Mouse (Mus musculus) MN1 (cell line): ENCODE data around the gene Sh3bp4.

Experiments used
- DNase-seq: peaks from one replicate; pipeline ENCODE4 v3.0.0-alpha.2; 2016; ENCODE audit warnings: low spot score

Sh3bp4 gene

GRCm38 (mm10) chr1:89070103-89070700 is at the start of gene Sh3bp4:
Gene Sh3bp4, plus strand, starts transcription at chr1:89070415.
- DNase-seq: no peak

DNA sequence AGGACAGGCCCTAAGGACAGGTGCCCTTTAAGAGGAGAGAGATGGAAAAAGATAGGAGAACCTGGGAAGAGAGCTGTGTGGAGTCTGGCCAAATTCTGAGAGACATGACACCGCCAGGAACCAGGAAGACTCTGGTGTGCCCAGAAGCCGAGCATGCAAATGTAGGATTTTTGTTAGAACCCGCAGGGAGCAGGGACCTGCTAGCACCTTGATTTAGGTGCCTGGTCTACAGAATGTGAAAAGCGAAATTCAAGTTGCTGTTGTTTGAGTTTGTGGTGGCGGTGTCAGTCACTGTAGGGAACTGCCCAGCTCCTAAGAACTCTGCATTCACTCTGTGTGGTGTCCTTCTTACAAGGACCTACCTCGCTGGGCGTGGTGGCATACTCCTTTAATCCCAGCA is 47.2 kb upstream of the Sh3bp4 start:
- DNase-seq: no peak

DNA sequence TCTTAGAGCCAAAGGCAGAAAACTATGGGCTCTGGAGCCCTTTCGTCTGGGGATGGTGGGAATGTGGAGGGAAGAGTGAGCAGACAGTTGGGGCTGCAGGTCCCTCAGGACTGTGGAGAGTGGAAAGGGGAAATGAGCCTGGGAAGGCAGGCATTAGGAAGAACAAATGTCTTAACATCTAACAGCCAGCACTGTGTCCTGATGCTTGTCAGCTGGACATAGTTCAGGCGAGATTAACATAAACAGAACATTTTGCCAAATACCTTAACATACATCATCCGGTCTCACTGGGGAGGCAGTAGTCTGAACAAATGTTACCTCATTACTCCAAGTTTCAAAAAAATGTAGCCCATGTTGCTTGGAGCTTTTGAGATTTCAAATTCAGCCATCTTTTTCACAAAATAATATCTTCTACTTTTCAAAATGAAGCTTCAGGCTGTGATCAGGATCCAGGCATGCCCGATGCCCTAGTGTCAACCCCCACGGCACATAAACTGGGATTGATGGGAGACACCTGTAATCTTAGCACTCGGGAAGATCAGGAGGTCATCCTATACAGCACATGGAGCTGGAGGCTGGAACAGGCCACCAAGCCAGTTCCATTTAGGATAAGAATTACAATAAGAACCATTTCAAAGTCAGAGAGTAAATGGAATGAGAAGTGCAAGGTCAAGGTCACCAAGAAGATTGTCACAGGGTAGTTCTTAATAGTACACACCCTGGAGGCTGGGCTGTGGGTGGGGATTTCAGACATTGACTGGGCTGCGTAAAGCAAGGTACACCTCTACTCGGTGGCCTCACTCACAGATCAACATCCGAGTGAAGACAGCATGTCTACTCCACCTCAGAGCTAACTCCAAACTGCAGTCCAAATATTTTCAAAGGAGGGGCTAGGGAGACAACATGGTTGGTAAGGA is 45.3 kb upstream of the Sh3bp4 start:
- no peak for DNase-seq

DNA sequence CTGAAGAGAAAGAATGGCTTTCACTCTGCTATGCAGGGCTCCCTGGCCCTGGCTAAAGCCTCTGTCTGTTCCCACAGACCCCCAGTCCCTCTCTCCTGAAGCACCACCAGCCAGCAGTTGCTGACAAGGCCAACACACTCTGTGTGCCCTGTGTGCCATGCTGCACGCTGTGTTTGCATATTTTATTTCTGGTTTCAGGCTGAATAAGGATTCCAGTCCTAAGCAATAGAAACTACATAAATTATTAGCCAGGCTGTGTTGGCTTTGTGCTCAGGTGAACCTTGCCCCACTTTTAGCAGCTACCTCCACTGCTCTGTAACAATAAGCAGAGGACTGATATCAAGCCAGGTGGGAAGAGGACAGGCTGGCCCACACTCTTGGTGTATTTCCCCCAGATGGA is 44.2 kb upstream of the Sh3bp4 start:
- DNase-seq: no peak

GRCm38 (mm10) chr1:89029136-89029927 is 40.9 kb upstream of the Sh3bp4 start:
- no peak for DNase-seq

GRCm38 (mm10) chr1:89033661-89034060 is 36.6 kb upstream of the Sh3bp4 start:
- no peak for DNase-seq

DNA sequence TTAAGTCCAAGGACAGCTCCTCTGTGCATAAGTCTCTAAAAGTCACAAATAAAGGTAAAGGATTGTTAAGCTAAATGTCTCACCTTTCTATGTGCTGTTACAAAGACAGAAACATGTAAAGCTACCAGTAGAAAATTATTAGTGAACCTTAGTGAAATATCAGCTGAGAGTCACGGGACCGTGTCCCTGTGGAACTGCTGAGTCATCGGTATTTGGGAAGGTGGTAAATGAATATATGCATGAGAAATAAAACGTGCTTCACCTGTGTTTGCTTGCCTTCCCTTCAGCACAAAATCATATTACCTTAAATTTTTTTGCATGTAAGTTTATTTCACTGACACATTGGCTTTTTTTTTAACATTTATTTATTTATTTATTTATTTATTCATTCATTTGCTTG is 36.2 kb upstream of the Sh3bp4 start:
- no peak for DNase-seq

GRCm38 (mm10) chr1:89035115-89035514 is 35.1 kb upstream of the Sh3bp4 start:
- no peak for DNase-seq

DNA sequence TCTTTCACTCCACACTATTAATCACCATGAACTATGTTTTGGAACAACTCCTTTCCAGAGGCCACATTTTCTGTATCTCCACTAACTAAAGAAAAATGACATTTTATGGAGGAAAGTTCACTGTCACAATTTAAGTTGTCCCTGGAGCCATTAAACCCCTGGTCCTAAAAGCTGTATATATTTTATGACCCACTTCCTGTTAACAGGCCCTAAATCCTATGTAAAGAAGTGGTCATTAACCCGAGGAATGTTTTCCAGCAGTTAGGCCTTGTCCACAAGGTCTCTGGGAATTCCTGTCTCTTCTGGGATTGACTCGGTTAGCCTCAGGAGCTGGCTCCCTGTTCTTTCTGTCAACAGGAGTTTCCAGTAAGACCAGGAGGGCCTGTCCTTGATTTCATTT is 30.4 kb upstream of the Sh3bp4 start:
- no peak for DNase-seq

DNA sequence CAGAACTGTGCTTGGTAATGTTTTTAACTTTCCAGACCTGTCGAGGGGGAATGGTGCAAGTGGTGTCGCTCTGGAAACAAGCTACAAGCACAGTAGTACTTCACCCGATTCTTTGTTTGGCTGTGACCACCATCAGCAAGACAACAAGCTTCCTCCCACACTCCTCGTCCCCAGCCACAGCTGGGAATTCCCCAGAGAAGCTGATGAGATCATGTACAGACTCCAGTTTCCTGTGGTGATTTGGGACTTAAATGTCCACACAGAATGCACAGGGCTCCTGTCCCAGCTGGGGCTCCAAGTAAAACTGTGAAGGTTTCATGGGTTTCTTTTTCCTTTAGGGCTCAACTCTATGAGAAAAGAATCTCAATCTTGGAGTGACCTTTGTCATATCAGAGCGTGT is 28.9 kb upstream of the Sh3bp4 start:
- DNase-seq: no peak

GRCm38 (mm10) chr1:89042081-89042480 is 28.1 kb upstream of the Sh3bp4 start:
- no peak for DNase-seq

DNA sequence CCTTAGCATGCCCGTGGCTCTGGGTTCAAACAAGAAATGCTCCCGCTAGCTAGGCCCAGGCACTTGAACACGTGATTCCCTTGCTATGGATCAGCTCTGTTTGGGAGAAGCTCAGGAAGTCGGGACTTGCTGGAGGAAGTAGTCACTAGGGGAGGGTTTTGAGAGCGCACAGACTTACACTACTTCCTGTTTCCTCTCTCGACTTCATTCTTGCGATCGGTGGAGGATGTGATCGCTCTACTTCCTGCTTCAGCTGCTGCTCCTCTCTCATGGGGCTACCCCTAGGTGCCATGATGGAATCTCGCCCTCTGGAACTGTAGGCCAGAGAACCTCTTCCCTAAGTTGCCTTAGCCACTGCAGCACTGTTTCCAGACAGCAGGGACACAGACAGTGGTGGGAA is 27.3 kb upstream of the Sh3bp4 start:
- no peak for DNase-seq

DNA sequence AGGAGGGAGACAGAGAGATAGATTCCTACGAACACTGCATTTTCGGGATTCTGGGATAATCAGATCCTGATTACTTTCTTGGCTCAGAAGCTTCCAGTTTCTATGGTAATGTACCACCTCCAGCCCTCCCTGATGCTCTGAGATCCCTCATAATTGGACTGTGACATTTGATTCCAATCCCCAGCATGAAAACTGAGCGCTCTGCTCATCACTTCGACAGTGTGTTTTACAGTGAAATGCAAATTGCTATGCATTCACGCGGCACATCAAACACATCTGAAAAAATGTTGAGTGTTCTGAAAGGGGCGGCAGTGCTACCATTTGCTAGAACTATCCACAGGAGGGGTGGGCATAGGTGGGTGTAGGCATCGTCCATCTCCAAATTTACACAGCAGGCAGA is 24.8 kb upstream of the Sh3bp4 start:
- no peak for DNase-seq

DNA sequence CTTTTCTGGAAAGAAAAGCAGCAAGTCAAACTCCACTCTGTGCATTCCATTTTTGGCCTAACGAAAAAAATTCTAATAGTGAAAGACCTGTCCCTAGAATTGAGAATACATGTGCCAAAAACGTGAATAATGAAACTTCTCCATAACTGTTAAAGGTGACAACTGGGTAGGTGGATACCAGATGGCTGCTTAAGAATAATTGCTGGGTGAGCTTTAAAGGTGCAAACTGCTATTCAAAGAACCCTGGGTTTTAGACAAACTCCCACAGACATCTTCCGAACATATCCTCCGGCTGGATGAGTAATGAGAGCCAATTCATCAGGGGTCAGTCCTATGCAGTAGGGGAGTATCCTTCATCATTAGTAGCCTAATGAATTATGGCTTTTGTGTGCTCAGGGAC is 20.7 kb upstream of the Sh3bp4 start:
- no peak for DNase-seq

GRCm38 (mm10) chr1:89056175-89056574 is 14.0 kb upstream of the Sh3bp4 start:
- no peak for DNase-seq

DNA sequence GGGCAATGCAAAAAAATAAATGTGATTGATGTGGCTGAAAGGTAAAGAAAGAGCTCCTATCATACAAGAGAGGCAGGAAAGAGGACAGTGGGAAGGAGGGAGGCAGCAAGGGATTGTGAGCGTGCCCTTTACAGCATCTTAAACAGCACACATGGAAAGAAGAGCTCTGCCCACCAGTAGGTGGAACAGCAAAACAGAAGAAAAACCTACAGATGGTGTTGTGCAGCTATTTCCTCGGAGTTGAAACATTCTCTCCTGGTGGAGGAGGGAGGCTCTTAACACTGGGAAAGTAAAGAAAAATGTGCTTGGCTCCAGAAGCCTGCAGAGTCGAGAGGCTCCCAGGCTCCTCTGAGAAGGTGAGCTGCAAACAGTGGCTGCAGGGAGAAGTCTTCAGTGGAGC is 12.8 kb upstream of the Sh3bp4 start:
- no peak for DNase-seq

- DNase-seq: no peak
These were observed 12.2 kb upstream of the Sh3bp4 start for GRCm38 (mm10) chr1:89058011-89058410.

DNA sequence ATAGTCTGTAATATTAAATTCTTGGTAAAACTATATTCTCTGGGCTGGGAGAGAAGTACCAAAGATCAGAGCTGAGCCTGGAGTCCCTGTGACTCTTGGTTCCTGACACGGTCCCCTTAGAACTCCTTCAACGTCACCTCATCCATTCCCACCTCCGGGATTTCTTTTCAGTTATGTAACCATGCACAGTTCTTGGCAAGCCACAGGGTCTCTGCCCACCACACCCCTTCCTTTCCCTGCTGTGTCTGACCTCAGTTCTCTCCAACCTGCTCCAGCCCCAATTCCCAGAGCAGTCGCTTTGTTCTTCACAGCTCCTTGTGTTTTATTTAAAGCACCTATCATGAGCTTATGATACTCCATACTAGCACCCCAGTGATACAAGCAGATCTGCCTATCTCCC is 7.2 kb upstream of the Sh3bp4 start:
- no peak for DNase-seq

DNA sequence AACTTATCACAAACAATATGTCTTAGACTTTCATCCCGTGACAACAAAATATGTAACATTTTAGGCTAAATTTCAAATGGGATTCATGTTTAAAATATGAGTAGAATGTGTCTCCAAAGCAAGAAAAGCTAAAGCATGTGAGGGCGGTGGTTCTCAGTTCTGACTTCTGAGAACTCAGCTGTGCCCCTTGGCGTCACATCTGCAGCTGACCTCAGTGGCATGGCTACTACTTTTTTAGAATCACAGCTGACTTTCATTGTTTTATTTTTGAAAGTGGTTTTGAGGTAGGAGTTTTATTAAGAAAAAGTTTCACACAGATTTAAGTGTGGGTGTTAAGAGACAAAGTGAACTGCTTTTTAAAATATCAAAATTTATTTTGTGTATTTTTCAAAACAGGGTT is 6.4 kb upstream of the Sh3bp4 start:
- no peak for DNase-seq

- no peak for DNase-seq
These were observed 1.4 kb upstream of the Sh3bp4 start for GRCm38 (mm10) chr1:89068812-89069211.

- no peak for DNase-seq
These were observed 624 bp upstream of the Sh3bp4 start for GRCm38 (mm10) chr1:89069479-89070102.

DNA sequence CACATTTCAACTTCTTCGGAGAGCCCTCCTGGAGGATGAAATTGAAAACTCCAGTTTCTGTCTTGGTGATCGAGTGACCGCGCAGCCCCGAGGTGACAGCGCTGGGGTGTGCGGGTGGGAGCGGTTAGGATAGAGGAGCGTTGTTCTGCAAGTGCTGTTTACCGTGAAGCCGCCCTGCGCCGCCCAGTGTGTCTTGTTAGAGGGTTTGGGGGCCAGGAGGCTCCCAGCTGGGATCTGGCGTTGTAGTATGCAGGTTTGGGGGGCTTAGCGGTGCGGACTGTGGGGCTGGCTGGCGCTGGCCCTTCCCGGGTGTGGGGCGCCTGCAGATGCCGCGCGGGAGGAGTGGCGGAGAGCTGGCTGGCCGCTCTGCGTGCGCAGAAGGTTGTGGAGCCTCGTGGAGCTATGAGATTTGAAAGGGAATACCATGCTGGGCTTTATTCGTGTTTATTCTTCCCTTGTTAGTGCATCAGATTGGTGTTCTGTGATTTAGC is 701 bp downstream of the Sh3bp4 start:
- no peak for DNase-seq
